Comparison of ENCODE assay signal across 8 mouse cellular contexts in the genomic region with DNA sequence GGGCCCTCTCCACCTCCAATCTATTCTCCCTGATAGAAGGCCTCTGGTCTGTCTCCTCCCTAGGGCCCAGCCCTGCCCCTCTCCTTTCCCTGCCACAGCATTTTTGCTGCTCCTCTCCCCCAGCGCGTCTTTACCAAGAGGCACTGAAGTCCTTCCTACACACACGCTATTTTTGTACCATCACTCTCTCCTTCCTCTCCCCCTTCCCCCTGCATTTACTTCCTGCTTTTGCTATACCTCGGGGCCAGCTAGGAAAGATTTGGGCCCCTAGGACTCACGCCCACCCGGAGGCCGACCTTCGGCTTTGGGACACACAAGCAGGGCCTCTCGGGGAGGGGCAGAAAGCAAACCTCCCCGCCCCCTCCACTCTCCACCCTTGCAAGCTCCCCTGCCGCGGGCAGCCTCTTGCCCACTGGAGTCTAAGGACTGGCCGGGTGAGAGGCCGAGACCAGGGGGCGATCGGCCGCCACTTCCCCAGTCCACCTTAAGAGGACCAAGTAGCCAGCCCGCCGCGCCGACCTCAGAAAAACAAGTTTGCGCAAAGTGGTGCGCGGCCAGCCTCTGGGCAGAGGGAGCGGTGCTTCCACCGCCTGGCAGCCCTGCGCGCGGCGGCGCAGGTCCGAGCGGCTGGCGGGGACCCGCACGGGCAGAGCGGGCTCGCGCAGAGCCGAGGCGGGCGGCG. TPM values are rescaled to one million over a fixed set of nuclear protein-coding genes. Genes with fewer than 3 reads are reported as not detected.
DNase-seq lines count a peak whose midpoint lies in the region; ATAC-seq lines count a peak whose summit lies in the region.
"Had no signal": no experiment of that assay in that cellular context is flagged by ENCODE, and none has a peak within 500 bp of the region (broad histone marks: within the 10 kb centered on the region; RNA-seq: fewer than 3 reads in every experiment).

A gene (plus strand): TSS at position 377 of the 682 bp plus-strand sequence.

- H3K9me3 ChIP-seq in erythroblast, embryonic 14.5 days (ENCODE audit: control insufficient read depth, low read length): no peaks in the 10 kb centered on the region
- H3K9me3 ChIP-seq in heart, embryonic 10.5 days: no peaks in the 10 kb centered on the region
- H3K9me3 ChIP-seq in kidney, embryonic 15.5 days (replicated peaks): no peaks in the 10 kb centered on the region
- H3K9me3 ChIP-seq in limb, embryonic 15.5 days: no peaks in the 10 kb centered on the region
- no peaks in the 10 kb centered on the region for H3K9me3 ChIP-seq in midbrain, embryonic 15.5 days

- H3K27ac ChIP-seq in heart, embryonic 10.5 days: peak within 1 kb of the TSS; percentile 95
- peak within 1 kb of the TSS; percentile 94 for H3K27ac ChIP-seq in kidney, embryonic 15.5 days
- H3K27ac ChIP-seq in limb, embryonic 15.5 days: peak within 1 kb of the TSS; percentile 92
- H3K27ac ChIP-seq in midbrain, embryonic 15.5 days: peak within 1 kb of the TSS; percentile 90

- H3K9ac ChIP-seq in kidney, embryonic 15.5 days: peak within 1 kb of the TSS; percentile 77
- peak within 1 kb of the TSS; percentile 72 for H3K9ac ChIP-seq in limb, embryonic 15.5 days
- peak within 1 kb of the TSS; percentile 78 for H3K9ac ChIP-seq in midbrain, embryonic 15.5 days

- 0% methylated on average over 41 of the region's 43 CpGs for WGBS in heart, embryonic 10.5 days
- WGBS in kidney, embryonic 15.5 days: under 1% methylated on average over 43 of the region's 43 CpGs
- WGBS in limb, embryonic 15.5 days: under 1% methylated on average over 41 of the region's 43 CpGs
- WGBS in midbrain, embryonic 15.5 days: under 1% methylated on average over 43 of the region's 43 CpGs

- no peaks in the 10 kb centered on the region for H3K36me3 ChIP-seq in erythroblast, embryonic 14.5 days (ENCODE audit: control insufficient read depth)
- H3K36me3 ChIP-seq in heart, embryonic 10.5 days: no peaks in the 10 kb centered on the region
- H3K36me3 ChIP-seq in kidney, embryonic 15.5 days: no peaks in the 10 kb centered on the region
- no peaks in the 10 kb centered on the region for H3K36me3 ChIP-seq in limb, embryonic 15.5 days
- H3K36me3 ChIP-seq in midbrain, embryonic 15.5 days (replicated peaks): no peaks in the 10 kb centered on the region

- peak within 1 kb of the TSS; percentile 54 for H3K4me3 ChIP-seq in erythroblast, embryonic 14.5 days (replicated peaks)
- peak within 1 kb of the TSS; percentile 81 for H3K4me3 ChIP-seq in heart, embryonic 10.5 days
- H3K4me3 ChIP-seq in kidney, embryonic 15.5 days (replicated peaks): peak within 1 kb of the TSS; percentile 76
- peak within 1 kb of the TSS; percentile 74 for H3K4me3 ChIP-seq in limb, embryonic 15.5 days
- H3K4me3 ChIP-seq in midbrain, embryonic 15.5 days: peak within 1 kb of the TSS; percentile 70
- H3K4me3 ChIP-seq: myocyte had no signal

- ATAC-seq in cerebellum, adult (ENCODE audit: insufficient number of reproducible peaks, low FRiP score, low TSS enrichment): peak; percentile 52
- peak; percentile 82 for ATAC-seq in kidney, embryonic 15.5 days (replicated peaks; ENCODE audit: low FRiP score)
- peak; percentile 65 for ATAC-seq in limb, embryonic 15.5 days (ENCODE audit: insufficient number of reproducible peaks, low FRiP score, low TSS enrichment, low read depth)
- ATAC-seq in midbrain, embryonic 15.5 days (replicated peaks): peak; percentile 92

- H3K4me1 ChIP-seq in erythroblast, embryonic 14.5 days (ENCODE audit: control insufficient read depth): no peaks in the 10 kb centered on the region
- H3K4me1 ChIP-seq in heart, embryonic 10.5 days: peaks cover 57% of the 10 kb centered on the region
- peaks cover 59% of the 10 kb centered on the region for H3K4me1 ChIP-seq in kidney, embryonic 15.5 days
- H3K4me1 ChIP-seq in limb, embryonic 15.5 days: peaks cover 20% of the 10 kb centered on the region
- peaks cover 42% of the 10 kb centered on the region for H3K4me1 ChIP-seq in midbrain, embryonic 15.5 days

- H3K27me3 ChIP-seq in erythroblast, embryonic 14.5 days (ENCODE audit: control insufficient read depth): peaks cover 37% of the 10 kb centered on the region
- peaks cover 1% of the 10 kb centered on the region; the same call in 1 of the 2 replicates for H3K27me3 ChIP-seq in heart, embryonic 10.5 days (ENCODE audit: insufficient read depth, poor library complexity, severe bottlenecking)
- no peaks in the 10 kb centered on the region for H3K27me3 ChIP-seq in kidney, embryonic 15.5 days
- no peaks in the 10 kb centered on the region for H3K27me3 ChIP-seq in limb, embryonic 15.5 days
- H3K27me3 ChIP-seq in midbrain, embryonic 15.5 days (replicated peaks): no peaks in the 10 kb centered on the region

- peak; percentile 90 for DNase-seq in heart, embryonic 10.5 days (ENCODE audit: low spot score)
- peak; percentile 58 to 66 for DNase-seq in spleen, postnatal 36 days (ENCODE audit: low spot score in 2 of 2)

- peak within 1 kb of the TSS; percentile 94 for H3K4me2 ChIP-seq in kidney, embryonic 15.5 days
- H3K4me2 ChIP-seq in limb, embryonic 15.5 days: peak within 1 kb of the TSS; percentile 70
- peak within 1 kb of the TSS; percentile 93 for H3K4me2 ChIP-seq in midbrain, embryonic 15.5 days

RNA-seq across cellular contexts. Expression of the gene that starts here (rescaled TPM):
- polyA plus RNA-seq in erythroblast, embryonic 14.5 days (2012): 0.36 and 0.53 TPM in 2 replicates
- polyA plus RNA-seq in heart, embryonic 10.5 days (2016; fragmentation: Nextera tagmentation; extraction: Ambion mirVana): 11.0 and 12.8 TPM in 2 replicates
- 28.4 and 30.6 TPM in 2 replicates for polyA plus RNA-seq in kidney, embryonic 15.5 days (2015; fragmentation: Nextera tagmentation; extraction: Ambion mirVana)
- 28.5 and 30.7 TPM in 2 replicates for polyA plus RNA-seq in limb, embryonic 15.5 days (2015; fragmentation: Nextera tagmentation; extraction: Ambion mirVana)
- 39.5 and 40.5 TPM in 2 replicates for polyA plus RNA-seq in midbrain, embryonic 15.5 days (2015; fragmentation: Nextera tagmentation; extraction: Ambion mirVana)

Comparison
In these comparisons a context has a peak if more than half of its experiments do, and no peak if none do; other contexts are left out.
1. Peak in every context shown above with its lines: DNase-seq, ATAC-seq, H3K4me3 ChIP-seq and H3K27ac ChIP-seq.